Mouse (Mus musculus) myocyte (in vitro differentiated cells): ENCODE data around the gene Trp53bp2. TPM values are rescaled to one million over a fixed set of nuclear protein-coding genes. Genes with fewer than 3 reads are reported as not detected.

Experiments used
- H3K27me3 ChIP-seq: one replicate; pipeline ENCODE4 v1.6.1; 2011; ENCODE audit not compliant: control insufficient read depth, insufficient read depth, insufficient read length
- H3K36me3 ChIP-seq: one replicate; pipeline ENCODE4 v1.6.1; 2011; ENCODE audit not compliant: control insufficient read depth, insufficient read depth
- H3K4me2 ChIP-seq: one replicate; pipeline ENCODE4 v1.6.1; 2011; ENCODE audit warnings: low read depth, control low read depth
- H3K4me3 ChIP-seq: one replicate; pipeline ENCODE4 v1.5.1; 2011; ENCODE audit warnings: mild to moderate bottlenecking, control low read depth, moderate library complexity
- H3K79me2 ChIP-seq: one replicate; pipeline ENCODE4 v1.6.1; 2011; ENCODE audit not compliant: control insufficient read depth, insufficient read depth
- H3ac ChIP-seq: one replicate; pipeline ENCODE4 v1.6.1; 2011; ENCODE audit not compliant: control insufficient read depth, insufficient read length
- CEBPB ChIP-seq: IDR thresholded peaks from 2 replicates; pipeline ENCODE4 v1.6.1; 2011; ENCODE audit warnings: mild to moderate bottlenecking, moderate library complexity; ENCODE audit not compliant: poor library complexity, insufficient read depth, severe bottlenecking
- E2F4 ChIP-seq: IDR thresholded peaks from one replicate; pipeline ENCODE4 v1.6.1; 2011; ENCODE audit warnings: mild to moderate bottlenecking, control low read depth, moderate library complexity; ENCODE audit not compliant: insufficient read depth
- MAX ChIP-seq: IDR thresholded peaks from one replicate; pipeline ENCODE4 v1.6.1; 2011; ENCODE audit warnings: low read depth, mild to moderate bottlenecking, control low read depth
- MYOD1 ChIP-seq, 3 experiments: IDR thresholded peaks; one replicate each; pipeline ENCODE4 v1.6.1; 2011; ENCODE audit warnings: control low read depth in 2 of 3, low read depth in 2 of 3, mild to moderate bottlenecking in 2 of 3, moderate library complexity in 1 of 3; ENCODE audit not compliant: insufficient read length in 2 of 3, control insufficient read depth in 1 of 3
- MYOG ChIP-seq, 3 experiments: IDR thresholded peaks; one replicate each; pipeline ENCODE4 v1.6.1; 2011; ENCODE audit warnings: control low read depth in 2 of 3, low read depth in 2 of 3, mild to moderate bottlenecking in 2 of 3; ENCODE audit not compliant: insufficient read length in 2 of 3, control insufficient read depth in 1 of 3, insufficient read depth in 1 of 3
- POLR2A ChIP-seq: IDR thresholded peaks from one replicate; pipeline ENCODE4 v1.6.1; 2011; ENCODE audit warnings: low read depth, mild to moderate bottlenecking, control low read depth, moderate library complexity; ENCODE audit not compliant: insufficient read length
- POLR2AphosphoS2 ChIP-seq: IDR thresholded peaks from one replicate; pipeline ENCODE4 v1.6.1; 2011; ENCODE audit warnings: low read depth, control low read depth; ENCODE audit not compliant: insufficient read length
- REST ChIP-seq: IDR thresholded peaks from one replicate; pipeline ENCODE4 v1.6.1; 2011; ENCODE audit warnings: mild to moderate bottlenecking, control low read depth, moderate library complexity; ENCODE audit not compliant: insufficient read depth, insufficient read length
- SRF ChIP-seq: IDR thresholded peaks from one replicate; pipeline ENCODE4 v1.6.1; 2011; ENCODE audit warnings: low read depth; ENCODE audit not compliant: control insufficient read depth, insufficient read length
- TCF12 ChIP-seq: IDR thresholded peaks from one replicate; pipeline ENCODE4 v1.6.1; 2011; ENCODE audit warnings: mild to moderate bottlenecking, control low read depth; ENCODE audit not compliant: poor library complexity, insufficient read depth, severe bottlenecking
- TCF3 ChIP-seq: IDR thresholded peaks from one replicate; pipeline ENCODE4 v1.6.1; 2011; ENCODE audit warnings: low read depth, control low read depth; ENCODE audit not compliant: insufficient read length
- USF1 ChIP-seq: IDR thresholded peaks from one replicate; pipeline ENCODE4 v1.6.1; 2011; ENCODE audit warnings: low read depth, mild to moderate bottlenecking, control low read depth, moderate library complexity
- polyA plus RNA-seq: library from polyadenylated mRNA; unstranded; fragments of >200 nt; fragmentation: generic; extraction: Trizol; gene quantifications from one replicate; pipeline ENCODE4 v1.2.1, GENCODE M21; 2012; ENCODE audit warnings: missing spikeins

Trp53bp2 gene
- polyA plus RNA-seq, 1 experiment = 6.4 TPM

- Histone ChIP-seq H3K27me3 (no peaks in the 10 kb centered on the region), H3ac (no peak overlapping the region), H3K36me3 (peaks cover 73% of the 10 kb centered on the region), H3K79me2 (no peaks in the 10 kb centered on the region), H3K4me2 (no peak overlapping the region), H3K4me3 (no peak overlapping the region)
- no peak for TF ChIP-seq E2F4
- TF ChIP-seq TCF3 = no peak
- TF ChIP-seq REST = no peak
- TF ChIP-seq CEBPB = no peak
- TF ChIP-seq POLR2A = no peak
- no peak for TF ChIP-seq POLR2AphosphoS2
- no peak for TF ChIP-seq TCF12
- no peak for TF ChIP-seq SRF
- TF ChIP-seq MYOG (IDR thresholded peaks at IDR 0.05; ENCODE audit: control insufficient read depth in 1 of 3, insufficient read depth in 1 of 3, insufficient read length in 2 of 3, low read depth in 2 of 3) = no peak
- no peak for TF ChIP-seq MYOD1 (IDR thresholded peaks at IDR 0.05; ENCODE audit: control insufficient read depth in 1 of 3, insufficient read length in 2 of 3, low read depth in 2 of 3)
- no peak for TF ChIP-seq USF1
- TF ChIP-seq MAX = no peak
Observed at GRCm38 (mm10) chr1:182481138-182481537, 72.2 kb downstream of the Trp53bp2 start.

- Histone ChIP-seq H3K36me3 (peaks cover 73% of the 10 kb centered on the region), H3K4me2 (no peak overlapping the region), H3K4me3 (no peak overlapping the region), H3K27me3 (no peaks in the 10 kb centered on the region), H3K79me2 (no peaks in the 10 kb centered on the region), H3ac (no peak overlapping the region)
- TF ChIP-seq POLR2AphosphoS2 = peak; percentile 12
- TF ChIP-seq E2F4 = no peak
- no peak for TF ChIP-seq SRF
Observed at GRCm38 (mm10) chr1:182481646-182482295, 72.8 kb downstream of the Trp53bp2 start.

- H3K4me2 ChIP-seq = no peak overlapping the region
- no peak overlapping the region for H3K4me3 ChIP-seq
- no peak for TF ChIP-seq TCF3
- no peak for TF ChIP-seq TCF12
- TF ChIP-seq MYOG (IDR thresholded peaks at IDR 0.05; ENCODE audit: control insufficient read depth in 1 of 3, insufficient read depth in 1 of 3, insufficient read length in 2 of 3, low read depth in 2 of 3) = no peak
- no peak for TF ChIP-seq CEBPB
- TF ChIP-seq SRF = no peak
- TF ChIP-seq MAX = no peak
- no peak for TF ChIP-seq MYOD1 (IDR thresholded peaks at IDR 0.05; ENCODE audit: control insufficient read depth in 1 of 3, insufficient read length in 2 of 3, low read depth in 2 of 3)
- TF ChIP-seq POLR2A = no peak
- no peak for TF ChIP-seq E2F4
- no peak for TF ChIP-seq POLR2AphosphoS2
- no peak for TF ChIP-seq USF1
- no peak for TF ChIP-seq REST
- H3K27me3 ChIP-seq = no peaks in the 10 kb centered on the region
- H3K79me2 ChIP-seq = no peaks in the 10 kb centered on the region
- H3ac ChIP-seq = no peak overlapping the region
- peaks cover 71% of the 10 kb centered on the region for H3K36me3 ChIP-seq
Observed at GRCm38 (mm10) chr1:182482991-182483909, 74.3 kb downstream of the Trp53bp2 start.

- Histone ChIP-seq H3ac (no peak overlapping the region), H3K27me3 (no peaks in the 10 kb centered on the region), H3K79me2 (no peaks in the 10 kb centered on the region), H3K4me3 (no peak overlapping the region), H3K36me3 (peaks cover 73% of the 10 kb centered on the region), H3K4me2 (no peak overlapping the region)
- no peak for TF ChIP-seq SRF
- no peak for TF ChIP-seq MYOG (IDR thresholded peaks at IDR 0.05; ENCODE audit: control insufficient read depth in 1 of 3, insufficient read depth in 1 of 3, insufficient read length in 2 of 3, low read depth in 2 of 3)
- TF ChIP-seq MYOD1 (IDR thresholded peaks at IDR 0.05; ENCODE audit: control insufficient read depth in 1 of 3, insufficient read length in 2 of 3, low read depth in 2 of 3) = no peak
- TF ChIP-seq POLR2A = no peak
- no peak for TF ChIP-seq POLR2AphosphoS2
- TF ChIP-seq MAX = no peak
- no peak for TF ChIP-seq TCF3
- no peak for TF ChIP-seq CEBPB
- no peak for TF ChIP-seq USF1
- TF ChIP-seq TCF12 = no peak
- no peak for TF ChIP-seq E2F4
- TF ChIP-seq REST = no peak
Observed at GRCm38 (mm10) chr1:182483910-182484274, 74.9 kb downstream of the Trp53bp2 start.
